Mouse (Mus musculus): ENCODE results near the gene Cep83.

DNA sequence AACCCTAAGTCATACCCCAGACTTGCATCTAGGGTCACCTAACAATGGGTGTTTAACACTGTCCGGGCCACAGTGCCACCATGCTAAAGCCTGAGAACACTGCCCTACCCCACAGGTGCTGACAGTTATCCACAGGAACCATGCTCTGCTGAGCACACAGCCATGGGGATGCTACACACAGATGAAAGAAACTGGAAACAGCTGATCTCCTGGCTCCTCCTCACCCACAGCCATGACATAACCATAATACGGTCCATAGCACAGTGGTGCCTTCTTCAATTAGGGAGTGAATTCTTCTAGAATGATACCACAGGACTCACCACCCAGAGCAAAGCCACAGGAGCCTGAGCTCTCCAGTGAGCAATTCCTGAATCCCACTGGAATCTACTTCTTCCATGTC lies 137.5 kb downstream of the Cep83 start:
- TF ChIP-seq CTCF (IDR thresholded peaks at IDR 0.05; ENCODE audit: control insufficient read depth, insufficient read depth, insufficient replicate concordance, low read depth, low read length) = no peak
- TF ChIP-seq POLR2A (IDR thresholded peaks at IDR 0.05; ENCODE audit: control insufficient read depth, low read depth, low read length) = no peak
